Mouse (Mus musculus) forebrain, embryonic 14.5 days (tissue): ENCODE measurements at regions not wholly inside any gene's neighbourhood (a gene's known extent, or its start where the extent isn't known, plus 50 kb on each side); places are given as distances from the start of the nearest gene placed in this dataset.
A peak's percentile ranks its signal among the peaks of the same experiment; 100 is the strongest.

ENCODE experiments used
- ATAC-seq: fragments of 200-750 bp; cut with Nextera tagmentation; 2 replicates; pipeline ENCODE4 v1.8.0; 2017; ENCODE audit warnings: mild to moderate bottlenecking, moderate library complexity
- DNase-seq: peaks from one replicate; pipeline ENCODE4 v3.0.0-alpha.2; 2015; ENCODE audit warnings: low spot score
- H3K27ac ChIP-seq: fragments of 300-500 bp; sonication (generic); 2 replicates; pipeline ENCODE4 v1.5.1; 2014; ENCODE audit warnings: low read depth, mild to moderate bottlenecking, control low read depth, low read length, moderate library complexity
- H3K27me3 ChIP-seq: fragments of 300-500 bp; sonication (generic); replicated peaks from 2 replicates; pipeline ENCODE4 v1.6.1; 2014; ENCODE audit warnings: low read length, control low read depth, mixed read lengths; ENCODE audit not compliant: control insufficient read depth, insufficient read depth
- H3K36me3 ChIP-seq: fragments of 300-500 bp; sonication (generic); 2 replicates; pipeline ENCODE4 v1.6.1; 2014; ENCODE audit warnings: low read length, control low read depth; ENCODE audit not compliant: control insufficient read depth, insufficient read depth
- H3K4me1 ChIP-seq: fragments of 300-500 bp; sonication (generic); 2 replicates; pipeline ENCODE4 v1.6.1; 2014; ENCODE audit warnings: antibody characterized with exemption, low read length, control low read depth; ENCODE audit not compliant: control insufficient read depth, insufficient read depth
- H3K4me2 ChIP-seq: fragments of 300-500 bp; sonication (generic); 2 replicates; pipeline ENCODE4 v1.6.1; 2014; ENCODE audit warnings: mild to moderate bottlenecking, control low read depth, low read length
- H3K4me3 ChIP-seq: fragments of 300-500 bp; sonication (generic); 2 replicates; pipeline ENCODE4 v1.5.1; 2014; ENCODE audit warnings: low read depth, low read length, control low read depth
- H3K9ac ChIP-seq: fragments of 300-500 bp; sonication (generic); 2 replicates; pipeline ENCODE4 v1.6.1; 2014; ENCODE audit warnings: mild to moderate bottlenecking, low read length, control low read depth, moderate library complexity
- H3K9me3 ChIP-seq: fragments of 300-500 bp; sonication (generic); replicated peaks from 2 replicates; pipeline ENCODE4 v1.6.1; 2016; ENCODE audit warnings: low read length, control low read depth, mixed read lengths; ENCODE audit not compliant: control insufficient read depth
- WGBS: fragments of 180-500 bp; shearing (Covaris S2); extraction: QIAGEN DNeasy Blood & Tissue Kit; methylation state at CpG from one replicate; pipeline ENCODE4 v1.1.7; 2014; 5-methylcytosine and 5-hydroxymethylcytosine counted together

DNA sequence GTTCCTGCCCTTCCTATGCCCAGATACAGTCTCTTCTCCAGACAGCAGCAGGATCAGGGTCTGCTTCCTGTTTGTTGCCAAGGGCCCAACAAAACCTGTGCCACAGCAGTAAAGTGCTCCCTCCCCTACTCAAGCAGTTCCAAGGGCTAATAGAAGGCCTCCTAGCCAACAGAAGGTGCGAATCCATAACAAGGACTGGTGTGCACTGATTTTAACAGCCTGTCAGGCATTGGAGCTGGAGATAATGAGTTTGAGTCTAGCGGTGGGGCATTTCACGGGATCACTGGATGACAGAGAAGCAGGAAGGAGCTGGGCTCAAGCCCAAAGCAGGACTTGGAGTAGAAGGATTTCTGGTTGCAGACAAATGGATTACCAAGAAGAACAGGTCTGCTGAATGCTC is 170.9 kb upstream of the Sox11 start:
- DNase-seq (peak; percentile 45), ATAC-seq (peak; percentile 40; the same call in 1 of the 2 replicates)
- Histone ChIP-seq H3K4me2 (no peak overlapping the region), H3K4me1 (no peaks in the 10 kb centered on the region), H3K9me3 (no peaks in the 10 kb centered on the region), H3K4me3 (no peak overlapping the region), H3K36me3 (no peaks in the 10 kb centered on the region), H3K27ac (peak overlapping the region; percentile 50; the same call in 1 of the 2 replicates), H3K9ac (no peak overlapping the region), H3K27me3 (no peaks in the 10 kb centered on the region)
- 59% methylated on average over 3 of the region's 3 CpGs for WGBS

DNA sequence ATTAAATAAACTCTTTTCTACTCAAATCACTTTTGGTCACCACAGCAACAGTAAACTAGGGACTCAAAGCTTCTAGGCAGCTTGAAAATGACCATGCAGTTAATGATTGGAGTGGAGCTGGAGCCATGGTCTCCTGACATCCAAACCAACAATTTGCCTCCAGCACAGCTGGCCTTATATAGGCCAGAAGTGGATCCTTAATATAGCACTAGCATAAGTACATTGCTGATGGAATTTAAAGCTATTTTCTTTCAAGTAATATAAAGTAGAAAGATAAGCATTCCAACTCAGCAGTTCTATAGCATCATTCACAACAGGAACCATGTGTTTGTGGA is 165.8 kb upstream of the Sox11 start:
- H3K9ac ChIP-seq, result no peak overlapping the region
- ATAC-seq (no peak), DNase-seq (no peak)
- H3K4me3 ChIP-seq, result no peak overlapping the region
- no peak overlapping the region for H3K27ac ChIP-seq
- no peaks in the 10 kb centered on the region for H3K4me1 ChIP-seq
- H3K36me3 ChIP-seq, result no peaks in the 10 kb centered on the region
- no peaks in the 10 kb centered on the region for H3K9me3 ChIP-seq
- H3K4me2 ChIP-seq, result no peak overlapping the region
- no peaks in the 10 kb centered on the region for H3K27me3 ChIP-seq

DNA sequence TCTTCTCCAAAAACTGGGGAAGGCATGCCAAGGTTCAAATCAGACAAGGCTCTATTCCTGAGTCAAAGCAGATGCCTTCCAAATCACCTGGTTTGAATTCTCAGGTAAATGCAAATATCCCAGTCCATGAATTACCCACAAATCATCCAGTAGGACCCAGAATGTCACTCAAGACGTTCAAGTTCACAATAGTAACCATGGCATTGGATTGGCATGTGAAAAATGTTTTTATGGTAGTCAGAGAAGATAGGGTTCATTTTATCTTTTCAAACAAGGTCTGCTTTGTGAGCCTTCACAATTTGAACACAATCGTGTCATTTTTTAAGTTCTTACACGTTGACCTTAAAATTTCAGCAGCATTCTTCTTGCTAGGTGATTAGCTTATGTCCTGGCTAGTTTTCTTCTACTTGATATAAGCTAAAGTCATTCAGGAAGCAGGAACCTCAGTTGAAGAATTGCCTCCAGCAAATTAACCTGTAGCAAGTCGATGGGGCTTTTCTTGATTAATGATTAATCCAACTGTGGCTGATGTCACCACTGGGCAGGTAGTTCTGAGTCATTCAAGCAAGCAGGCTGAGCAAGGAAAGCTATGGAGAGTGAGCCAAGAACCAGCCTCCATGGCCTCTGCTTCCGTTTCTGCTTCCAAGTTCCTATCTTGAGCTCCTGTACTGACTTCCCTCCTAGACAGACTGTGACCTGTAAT is 165.3 kb upstream of the Sox11 start:
- no peak for ATAC-seq
- no peak for DNase-seq
- Histone ChIP-seq H3K4me3 (no peak overlapping the region), H3K9ac (no peak overlapping the region), H3K27ac (no peak overlapping the region), H3K36me3 (no peaks in the 10 kb centered on the region), H3K9me3 (no peaks in the 10 kb centered on the region), H3K27me3 (no peaks in the 10 kb centered on the region), H3K4me1 (no peaks in the 10 kb centered on the region), H3K4me2 (no peak overlapping the region)
- WGBS, result 60% methylated on average over 5 of the region's 5 CpGs

DNA sequence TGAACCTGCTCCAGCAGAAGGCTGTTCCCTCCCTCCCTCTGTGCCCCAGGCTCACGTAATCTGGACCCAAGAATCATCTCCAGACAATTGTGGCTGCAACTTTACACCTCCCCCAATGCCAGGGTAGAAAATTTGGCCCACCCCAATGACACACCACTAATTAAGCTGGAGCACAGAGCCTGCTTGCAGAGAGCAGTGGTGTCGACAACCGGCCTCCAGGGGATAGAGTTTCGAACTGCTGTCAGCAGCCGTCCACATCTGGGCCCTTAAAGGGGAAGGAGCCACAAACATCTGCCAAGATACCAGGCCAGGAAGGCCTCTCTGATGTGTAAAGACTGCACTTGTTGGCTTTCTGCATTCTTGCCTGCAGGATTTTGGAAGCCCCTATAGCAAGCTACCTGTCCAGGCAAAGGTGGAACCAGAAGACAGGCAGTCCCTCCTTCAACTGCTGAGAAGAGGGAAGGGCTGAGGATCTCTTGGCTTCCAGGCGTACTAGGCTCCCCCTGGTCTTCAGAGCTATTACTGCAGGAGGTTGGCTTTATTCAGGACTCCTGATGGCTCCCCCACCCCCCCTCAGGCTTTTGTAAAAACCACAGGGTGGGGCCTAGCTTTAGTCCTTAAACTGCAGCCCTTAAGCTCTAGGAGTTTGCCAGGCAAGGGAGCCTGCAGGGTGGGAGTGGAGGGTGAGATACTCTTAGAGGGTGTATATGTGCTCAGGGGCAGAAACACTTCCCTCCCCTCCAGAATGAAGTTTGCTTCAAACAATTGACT is 160.5 kb upstream of the Sox11 start:
- Histone ChIP-seq H3K9ac (no peak overlapping the region), H3K4me3 (no peak overlapping the region), H3K27me3 (no peaks in the 10 kb centered on the region), H3K4me2 (no peak overlapping the region), H3K27ac (no peak overlapping the region), H3K36me3 (no peaks in the 10 kb centered on the region), H3K4me1 (no peaks in the 10 kb centered on the region), H3K9me3 (no peaks in the 10 kb centered on the region)
- 12% methylated on average over 6 of the region's 6 CpGs for WGBS
- ATAC-seq (peak; percentile 26; the same call in 1 of the 2 replicates), DNase-seq (peak; percentile 11)

DNA sequence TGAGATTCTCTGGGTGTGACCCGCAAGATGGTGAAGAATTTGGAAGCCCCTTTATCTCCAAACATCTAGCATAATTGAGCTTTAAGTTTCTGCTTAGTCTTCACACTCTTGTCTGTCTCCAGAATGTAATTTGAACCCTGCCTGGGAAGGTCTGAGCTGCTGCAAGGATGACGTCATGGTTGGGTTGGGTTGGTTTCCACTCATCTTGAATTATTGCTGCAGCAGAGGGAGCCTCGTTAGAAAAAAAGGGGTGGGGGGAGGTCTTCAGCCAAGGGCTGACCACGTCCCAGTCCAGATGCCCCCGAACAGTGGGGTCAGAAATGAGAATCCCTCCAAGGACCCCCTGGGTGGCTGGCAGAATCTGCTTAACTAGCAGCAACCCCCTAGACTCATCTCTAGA is 158.1 kb upstream of the Sox11 start:
- no peak overlapping the region for H3K4me2 ChIP-seq
- WGBS, result 29% methylated on average over 5 of the region's 5 CpGs
- H3K4me1 ChIP-seq, result peaks cover 4% of the 10 kb centered on the region; the same call in 1 of the 2 replicates
- no peaks in the 10 kb centered on the region for H3K36me3 ChIP-seq
- DNase-seq (no peak), ATAC-seq (no peak)
- no peak overlapping the region for H3K9ac ChIP-seq
- no peak overlapping the region for H3K27ac ChIP-seq
- H3K4me3 ChIP-seq, result no peak overlapping the region
- H3K27me3 ChIP-seq, result no peaks in the 10 kb centered on the region
- H3K9me3 ChIP-seq, result no peaks in the 10 kb centered on the region

DNA sequence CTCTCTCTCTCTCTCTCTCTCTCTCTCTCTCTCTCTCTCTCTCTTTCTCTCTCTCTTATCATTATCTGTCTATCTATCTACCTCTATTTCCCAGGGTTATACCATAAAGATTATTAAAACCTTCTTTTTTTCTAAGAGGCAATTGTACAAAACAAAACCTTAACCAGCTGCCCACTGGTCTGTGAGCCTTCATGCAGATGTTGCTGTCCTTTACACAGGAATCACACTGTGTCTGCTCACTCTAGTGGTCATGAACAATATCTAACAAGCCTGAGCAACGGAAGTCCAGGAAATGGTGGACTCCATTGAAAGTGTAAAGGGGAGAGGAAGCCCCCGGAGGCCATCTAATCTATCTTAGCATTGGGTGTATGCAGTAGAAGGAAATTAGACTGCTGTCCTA is 156.9 kb upstream of the Sox11 start:
- Histone ChIP-seq H3K4me3 (no peak overlapping the region), H3K4me2 (no peak overlapping the region), H3K4me1 (peaks cover 4% of the 10 kb centered on the region; the same call in 1 of the 2 replicates), H3K9me3 (no peaks in the 10 kb centered on the region), H3K9ac (no peak overlapping the region), H3K27me3 (no peaks in the 10 kb centered on the region), H3K27ac (no peak overlapping the region), H3K36me3 (no peaks in the 10 kb centered on the region)
- ATAC-seq (no peak), DNase-seq (no peak)
- WGBS, result 48% methylated on average over 2 of the region's 2 CpGs

DNA sequence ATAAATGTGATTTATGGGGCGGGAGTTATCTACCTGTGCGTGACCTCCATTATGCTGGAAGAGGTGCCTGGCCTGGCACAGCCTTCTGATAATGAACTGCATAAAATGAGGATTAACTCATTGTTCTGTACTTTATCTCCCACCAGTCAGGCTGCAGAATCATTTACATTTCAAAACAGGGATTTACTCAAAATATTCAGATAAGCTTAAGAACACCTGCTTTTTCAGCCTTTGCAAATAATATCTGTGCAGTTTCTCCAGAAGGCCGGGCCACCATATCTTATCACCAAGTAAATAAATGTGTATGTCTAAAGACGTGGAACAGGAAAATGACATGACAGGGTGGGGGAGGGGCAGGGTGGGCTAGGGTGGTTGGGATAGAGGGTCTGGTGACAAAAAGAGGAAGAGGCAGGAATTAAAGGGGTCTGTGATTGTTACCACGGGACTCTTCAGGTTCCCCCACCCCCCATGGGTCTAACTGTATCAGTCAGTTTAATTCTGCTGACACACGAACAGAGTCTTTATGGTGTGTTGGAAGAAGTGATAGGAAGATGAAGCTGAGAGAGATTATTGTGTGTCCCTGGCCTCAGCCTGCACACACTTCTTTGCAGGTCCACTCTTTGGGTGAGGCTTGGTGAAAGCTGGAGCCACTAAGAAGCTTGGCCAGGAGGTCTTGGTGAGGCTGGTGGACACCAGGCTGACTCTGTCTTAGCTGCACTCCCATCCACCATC is 154.6 kb upstream of the Sox11 start:
- Histone ChIP-seq H3K27ac (no peak overlapping the region), H3K4me3 (no peak overlapping the region), H3K4me2 (no peak overlapping the region), H3K9me3 (no peaks in the 10 kb centered on the region), H3K9ac (no peak overlapping the region), H3K27me3 (no peaks in the 10 kb centered on the region), H3K4me1 (peaks cover 8% of the 10 kb centered on the region), H3K36me3 (no peaks in the 10 kb centered on the region)
- DNase-seq (no peak), ATAC-seq (no peak)
- 19% methylated on average over 6 of the region's 6 CpGs for WGBS

DNA sequence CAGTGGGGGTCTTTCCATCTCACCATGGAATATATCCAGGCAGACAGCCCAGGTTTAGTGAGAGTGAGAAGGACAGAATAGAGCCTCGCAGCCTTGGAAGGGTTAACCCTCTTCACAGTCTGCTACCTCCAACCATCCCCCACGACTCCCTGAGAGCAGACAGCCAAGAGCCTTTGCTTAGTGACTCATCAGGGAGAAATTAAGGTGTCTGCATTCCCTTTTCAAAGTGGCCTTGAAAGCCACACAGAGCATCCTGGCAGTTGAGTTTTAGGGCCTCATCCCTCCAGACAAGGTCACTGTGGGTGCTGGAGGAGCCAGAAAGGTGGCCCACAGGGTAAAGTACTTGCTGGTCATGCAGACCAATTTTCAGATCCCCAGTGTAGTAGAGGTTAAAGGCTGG is 149.9 kb upstream of the Sox11 start:
- no peaks in the 10 kb centered on the region for H3K9me3 ChIP-seq
- peaks cover 8% of the 10 kb centered on the region for H3K4me1 ChIP-seq
- H3K36me3 ChIP-seq, result no peaks in the 10 kb centered on the region
- no peaks in the 10 kb centered on the region for H3K27me3 ChIP-seq
- no peak overlapping the region for H3K4me2 ChIP-seq
- ATAC-seq, result no peak
- 18% methylated on average over 2 of the region's 2 CpGs for WGBS
- H3K4me3 ChIP-seq, result no peak overlapping the region
- no peak overlapping the region for H3K9ac ChIP-seq
- peak; percentile 39 for DNase-seq
- H3K27ac ChIP-seq, result no peak overlapping the region

DNA sequence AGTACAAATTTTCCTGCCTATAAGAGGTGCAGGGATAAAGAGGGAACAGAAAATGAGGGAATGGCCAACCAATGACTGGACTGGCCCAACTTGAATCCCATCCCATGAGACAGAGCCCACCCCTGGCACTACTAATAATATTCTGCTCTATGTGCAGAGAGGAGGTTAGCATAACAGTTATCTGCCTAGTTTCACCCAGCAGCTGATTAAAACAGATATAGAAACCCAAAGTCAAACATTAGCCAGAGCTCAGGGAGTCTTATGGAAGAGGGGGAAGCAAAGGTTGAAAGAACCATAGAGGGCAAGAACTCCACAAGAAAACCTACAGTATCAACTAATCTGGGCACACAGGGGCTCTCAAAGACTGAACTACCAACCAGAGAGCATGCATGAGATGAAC is 138.9 kb upstream of the Sox11 start:
- DNase-seq, result no peak
- Histone ChIP-seq H3K9ac (no peak overlapping the region), H3K27ac (no peak overlapping the region)

More for the DNA sequence above, 138.9 kb upstream of the Sox11 start:
- Histone ChIP-seq H3K4me2 (no peak overlapping the region), H3K36me3 (no peaks in the 10 kb centered on the region), H3K4me1 (peaks cover 3% of the 10 kb centered on the region; the same call in 1 of the 2 replicates), H3K4me3 (no peak overlapping the region), H3K27me3 (no peaks in the 10 kb centered on the region), H3K9me3 (no peaks in the 10 kb centered on the region)
- no peak for ATAC-seq
